Mouse (Mus musculus): ENCODE data around the gene Rab17.

DNA sequence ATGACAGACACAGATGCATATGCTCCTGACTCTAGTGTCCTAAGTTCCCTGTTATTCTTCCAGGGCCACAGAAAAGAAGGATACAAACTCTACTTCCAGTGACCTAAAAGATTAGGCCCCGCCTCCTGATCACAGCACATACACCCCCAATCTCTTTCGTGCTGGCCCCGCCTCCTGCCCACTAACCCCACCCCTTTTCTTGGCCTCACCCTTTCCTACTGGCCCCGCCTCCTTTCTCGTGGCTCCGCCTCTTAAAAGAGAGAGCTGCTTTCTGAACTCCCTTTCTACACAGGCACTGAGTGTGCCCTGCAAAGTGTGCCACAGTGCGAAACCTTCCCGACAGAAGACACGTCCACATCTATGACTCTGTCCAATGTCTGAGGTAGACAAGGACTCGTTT is 24.3 kb downstream of the Rab17 start:
- TF ChIP-seq CTCF (IDR thresholded peaks at IDR 0.05 in 2 of 3, conservative IDR thresholded peaks at IDR 0.05 in 1 of 3; ENCODE audit: control insufficient read depth in 1 of 3, insufficient read depth in 1 of 3, low read depth in 2 of 3, low read length in 3 of 3, poor library complexity in 1 of 3, severe bottlenecking in 1 of 3) = no peak
- TF ChIP-seq NELFE (IDR thresholded peaks at IDR 0.05; ENCODE audit: low read depth, low read length) = no peak
- no peak for TF ChIP-seq USF1 (IDR thresholded peaks at IDR 0.05; ENCODE audit: low read depth, low read length)
- TF ChIP-seq POLR2A (IDR thresholded peaks at IDR 0.05; ENCODE audit: control insufficient read depth in 1 of 2, insufficient read depth in 1 of 2, low read depth in 1 of 2, low read length in 2 of 2, poor library complexity in 1 of 2) = no peak
- no peak for TF ChIP-seq RCOR1 (IDR thresholded peaks at IDR 0.05; ENCODE audit: low read depth, low read length)
- no peak for TF ChIP-seq ZMIZ1 (IDR thresholded peaks at IDR 0.05; ENCODE audit: low read depth, low read length)
- no peak for TF ChIP-seq SIN3A (IDR thresholded peaks at IDR 0.05; ENCODE audit: low read length)
- TF ChIP-seq GABPA (IDR thresholded peaks at IDR 0.05; ENCODE audit: low read depth, low read length) = no peak
- no peak for TF ChIP-seq CHD2 (IDR thresholded peaks at IDR 0.05; ENCODE audit: low read length)
- TF ChIP-seq TCF12 (IDR thresholded peaks at IDR 0.05; ENCODE audit: low read depth, low read length) = no peak
- no peak for TF ChIP-seq ZC3H11A (IDR thresholded peaks at IDR 0.05; ENCODE audit: low read depth, low read length)
- TF ChIP-seq EP300 (IDR thresholded peaks at IDR 0.05; ENCODE audit: low read depth in 1 of 2, low read length in 2 of 2) = no peak
- TF ChIP-seq GATA1 (IDR thresholded peaks at IDR 0.05; ENCODE audit: low read depth, low read length) = no peak
- TF ChIP-seq MAFK (IDR thresholded peaks at IDR 0.05; ENCODE audit: borderline replicate concordance, low read depth, low read length) = no peak

Data from MEL (cell line).